Mouse (Mus musculus) macrophage (primary cell): ENCODE data around the gene Klf4. TPM values are rescaled to one million over a fixed set of nuclear protein-coding genes. Genes with fewer than 3 reads are reported as not detected.

Experiments used
- H3K27ac ChIP-seq: fragments of 350-480 bp; formaldehyde crosslinking; 2 replicates; pipeline ENCODE4 v1.9.0; 2021
- H3K36me3 ChIP-seq: fragments of 350-480 bp; formaldehyde crosslinking; 2 replicates; pipeline ENCODE4 v1.9.0; 2021; ENCODE audit errors: inconsistent target
- H3K4me3 ChIP-seq: fragments of 350-480 bp; formaldehyde crosslinking; 2 replicates; pipeline ENCODE4 v1.9.0; 2021; ENCODE audit errors: inconsistent target
- H3K79me2 ChIP-seq: fragments of 350-480 bp; formaldehyde crosslinking; 2 replicates; pipeline ENCODE4 v1.9.0; 2021; ENCODE audit errors: inconsistent target
- WGBS: methylation state at CpG from one replicate; pipeline ENCODE4 v1.1.7; 2026; ENCODE audit warnings: inconsistent platforms; ENCODE audit not compliant: missing documents; 5-methylcytosine and 5-hydroxymethylcytosine counted together
- polyA plus RNA-seq: library from polyadenylated mRNA; stranded (reverse); fragments of 250-400 nt; gene quantifications from 3 replicates; pipeline ENCODE4 v1.2.4, GENCODE M21; 2018; ENCODE audit warnings: inconsistent platforms
- total RNA-seq, 78 experiments: library from RNA; depleted of rRNA; stranded (reverse); fragments of 250-400 nt; gene quantifications; 1 replicate in 9 of 78; 2 replicates in 24 of 78; 3 replicates in 43 of 78; 4 replicates in 2 of 78; pipeline ENCODE4 v1.2.4; 2018; ENCODE audit warnings: inconsistent platforms in 56 of 78

The Klf4 gene
- total RNA-seq (2018; cell fraction: chromatin; rRNA removed) = 1 to 10 TPM in 18 of 26 experiments, under 1 TPM in 8; 0.33 to 6.5 (median 1.2) TPM
- total RNA-seq (2018; cell fraction: cytosol; rRNA removed) = 1 to 10 TPM; 1.3 to 6.0 (median 3.2) TPM
- total RNA-seq (2018; cell fraction: nucleus; rRNA removed) = 1 to 10 TPM in 25 of 26 experiments, under 1 TPM in 1; 0.86 to 8.3 (median 2.0) TPM
- polyA plus RNA-seq = 1.0 to 2.0 TPM (median 1.3 TPM) in 3 replicates

DNA sequence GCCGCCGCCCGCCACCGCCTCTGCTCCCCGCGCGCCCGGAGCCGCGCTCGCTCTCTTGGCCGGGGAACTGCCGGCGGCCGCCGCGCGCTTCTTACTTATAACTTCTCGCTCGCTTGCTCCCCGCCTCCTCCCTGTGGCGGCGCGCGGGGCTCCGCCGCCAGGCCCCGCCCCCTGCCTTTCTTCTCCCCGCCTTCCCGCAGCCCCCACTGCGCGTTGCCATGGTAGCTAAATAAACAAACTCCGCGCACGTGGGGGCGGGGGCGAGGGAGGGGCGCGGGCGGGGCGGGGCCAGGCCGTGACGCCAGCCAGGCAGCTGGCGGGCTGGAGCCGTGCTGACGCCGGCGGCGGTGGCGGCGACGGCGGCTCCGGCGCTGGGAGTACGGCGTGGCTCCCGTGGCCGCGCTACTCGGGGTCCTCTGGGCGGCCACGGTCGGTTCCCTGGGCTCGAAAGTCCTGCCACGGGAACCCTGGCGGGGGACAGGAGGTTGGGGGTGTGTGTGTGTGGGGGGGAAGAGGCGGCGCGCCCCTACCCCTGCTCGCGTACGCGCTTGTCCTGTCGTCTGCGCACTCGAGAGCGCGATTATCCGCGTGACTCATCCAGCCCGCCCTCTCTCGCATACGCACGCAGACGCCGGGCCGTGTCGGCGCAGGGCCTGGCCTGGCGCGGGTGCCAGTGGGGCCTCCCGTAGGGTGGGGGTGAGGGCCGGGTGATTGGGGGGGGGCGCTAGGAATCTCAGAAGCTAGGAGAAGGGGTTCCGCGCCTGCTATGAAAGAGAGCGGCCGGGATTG, at the start of gene Klf4:
Klf4 (minus strand) TSS at position 60 of the 789 bp plus-strand sequence.
- Histone ChIP-seq H3K4me3 (peak within 1 kb of the TSS; percentile 66), H3K27ac (peak within 1 kb of the TSS; percentile 71), H3K36me3 (no peaks in the 10 kb centered on the region), H3K79me2 (no peaks in the 10 kb centered on the region)
- 1% methylated on average over 54 of the region's 99 CpGs for WGBS

GRCm38 (mm10) chr4:55571432-55571831, 39.2 kb upstream of the Klf4 start:
- Histone ChIP-seq H3K4me3 (no peak overlapping the region), H3K79me2 (no peaks in the 10 kb centered on the region), H3K36me3 (no peaks in the 10 kb centered on the region), H3K27ac (no peak overlapping the region)
- 100% methylated on average over 2 of the region's 2 CpGs for WGBS

DNA sequence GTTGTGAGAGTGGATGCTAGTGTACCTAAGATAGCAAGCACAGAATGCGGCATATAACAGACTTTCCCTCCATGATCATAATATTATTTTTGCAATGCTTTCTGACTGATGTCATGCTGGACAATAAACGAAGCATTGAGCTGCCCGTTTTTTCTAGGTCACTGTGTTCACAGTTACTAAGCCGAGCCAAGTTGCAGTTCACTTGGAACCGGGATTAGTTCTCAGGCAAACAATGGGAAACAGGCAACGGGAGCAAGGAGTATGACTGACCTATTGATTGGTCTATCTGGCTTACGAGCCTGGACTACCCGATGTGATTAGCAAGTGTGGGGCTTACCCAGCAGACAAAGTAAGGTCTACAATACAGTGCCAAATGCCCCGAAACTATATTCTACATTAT, 35.7 kb upstream of the Klf4 start:
- H3K36me3 ChIP-seq = no peaks in the 10 kb centered on the region
- WGBS = 97% methylated on average over 9 of the region's 9 CpGs
- no peak overlapping the region for H3K27ac ChIP-seq
- H3K4me3 ChIP-seq = no peak overlapping the region
- no peaks in the 10 kb centered on the region for H3K79me2 ChIP-seq

DNA sequence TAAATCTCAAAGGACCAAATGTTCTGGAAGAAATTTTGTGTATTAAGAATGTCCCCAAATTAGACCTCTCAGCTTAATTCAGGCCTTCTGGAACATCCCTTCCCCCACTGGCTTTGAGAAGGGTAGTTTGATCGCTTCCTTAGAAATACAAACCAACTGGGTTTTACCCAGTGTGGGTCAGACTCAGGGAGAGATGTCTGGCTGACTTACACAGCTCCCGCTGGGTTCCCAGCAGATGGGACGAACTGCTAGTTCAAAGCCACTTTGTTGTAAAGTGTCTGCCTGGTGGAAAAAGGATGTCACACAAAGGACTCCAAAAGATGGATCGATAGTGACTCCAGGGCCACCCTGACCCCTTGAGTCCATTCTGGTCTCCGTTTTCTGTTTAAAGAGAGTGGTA, 35.3 kb upstream of the Klf4 start:
- no peak overlapping the region for H3K4me3 ChIP-seq
- H3K27ac ChIP-seq = no peak overlapping the region
- no peaks in the 10 kb centered on the region for H3K79me2 ChIP-seq
- WGBS = 96% methylated on average over 5 of the region's 5 CpGs
- no peaks in the 10 kb centered on the region for H3K36me3 ChIP-seq

GRCm38 (mm10) chr4:55564317-55564716, 32.1 kb upstream of the Klf4 start:
- no peak overlapping the region for H3K27ac ChIP-seq
- 88% methylated on average over 2 of the region's 2 CpGs for WGBS
- H3K36me3 ChIP-seq = no peaks in the 10 kb centered on the region
- no peaks in the 10 kb centered on the region for H3K79me2 ChIP-seq
- no peak overlapping the region for H3K4me3 ChIP-seq

DNA sequence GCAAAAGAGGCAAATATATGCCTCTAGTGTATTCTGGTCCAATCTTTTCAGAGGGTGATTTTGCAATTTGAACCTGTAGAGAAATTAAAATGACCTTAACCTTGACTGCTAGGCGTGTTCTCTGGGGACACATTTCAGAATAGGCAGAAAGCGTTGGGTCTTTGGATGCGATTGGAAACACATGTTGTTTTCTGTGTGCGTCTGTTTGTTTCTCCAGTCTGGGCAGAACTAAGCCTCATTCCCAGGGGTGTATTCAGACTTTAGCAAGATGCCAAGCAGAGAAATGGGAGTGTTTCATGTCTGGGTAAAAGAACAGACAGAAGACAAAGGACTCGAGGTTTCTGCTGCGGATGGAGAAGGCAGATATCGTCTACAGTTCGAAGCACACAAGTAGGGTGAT, 30.8 kb upstream of the Klf4 start:
- WGBS = 89% methylated on average over 8 of the region's 8 CpGs
- Histone ChIP-seq H3K79me2 (no peaks in the 10 kb centered on the region), H3K4me3 (no peak overlapping the region), H3K27ac (no peak overlapping the region), H3K36me3 (no peaks in the 10 kb centered on the region)

DNA sequence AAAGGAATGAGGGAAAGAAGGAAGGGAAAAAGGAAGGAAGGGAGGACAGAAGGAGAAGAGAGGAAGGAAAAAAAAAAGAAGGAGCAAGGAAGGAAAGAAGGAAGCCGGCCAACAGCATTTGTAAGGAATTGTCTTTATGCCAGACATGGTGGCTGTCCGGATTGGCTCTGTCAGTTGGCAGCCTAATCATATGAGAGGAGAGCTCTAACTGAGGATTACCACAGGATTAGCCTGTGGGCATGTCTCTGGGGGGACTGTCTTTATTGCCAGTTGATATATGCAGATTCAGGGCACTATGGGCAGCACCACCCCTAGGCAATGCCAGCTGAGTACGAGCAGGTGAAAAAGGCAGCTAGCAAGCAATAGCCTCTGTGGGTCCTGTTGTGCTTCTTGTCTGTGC, 29.8 kb upstream of the Klf4 start:
- H3K36me3 ChIP-seq = no peaks in the 10 kb centered on the region
- WGBS = 86% methylated on average over 3 of the region's 3 CpGs
- H3K4me3 ChIP-seq = no peak overlapping the region
- no peak overlapping the region for H3K27ac ChIP-seq
- H3K79me2 ChIP-seq = no peaks in the 10 kb centered on the region

GRCm38 (mm10) chr4:55546869-55547268, 14.6 kb upstream of the Klf4 start:
- 95% methylated on average over 12 of the region's 12 CpGs for WGBS

DNA sequence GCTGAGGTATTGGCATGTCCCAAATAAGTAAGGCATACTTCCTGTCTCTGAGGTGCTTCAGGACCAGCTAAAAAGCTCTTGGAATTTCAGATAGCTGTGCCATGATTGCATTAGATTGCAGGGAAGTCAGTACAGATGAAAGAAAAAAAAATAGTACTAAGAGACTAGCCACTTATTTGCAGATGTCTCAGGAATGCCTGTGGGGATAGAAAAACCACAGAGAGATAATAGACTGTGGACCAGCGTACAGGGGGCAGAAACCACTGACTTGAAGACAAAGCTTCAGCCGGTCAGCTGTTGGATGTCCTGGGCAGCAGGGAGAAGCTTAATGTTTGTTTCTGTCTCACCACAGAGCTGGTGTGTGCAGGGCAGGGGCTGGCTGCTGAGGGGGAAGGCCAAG, 10.5 kb upstream of the Klf4 start:
- no peak overlapping the region for H3K27ac ChIP-seq
- no peak overlapping the region for H3K4me3 ChIP-seq
- H3K79me2 ChIP-seq = no peaks in the 10 kb centered on the region
- H3K36me3 ChIP-seq = no peaks in the 10 kb centered on the region
- WGBS = 69% methylated on average over 2 of the region's 2 CpGs

More at GRCm38 (mm10) chr4:55546869-55547268, 14.6 kb upstream of the Klf4 start:
- H3K36me3 ChIP-seq = no peaks in the 10 kb centered on the region
- H3K27ac ChIP-seq = no peak overlapping the region
- no peak overlapping the region for H3K4me3 ChIP-seq
- H3K79me2 ChIP-seq = no peaks in the 10 kb centered on the region

DNA sequence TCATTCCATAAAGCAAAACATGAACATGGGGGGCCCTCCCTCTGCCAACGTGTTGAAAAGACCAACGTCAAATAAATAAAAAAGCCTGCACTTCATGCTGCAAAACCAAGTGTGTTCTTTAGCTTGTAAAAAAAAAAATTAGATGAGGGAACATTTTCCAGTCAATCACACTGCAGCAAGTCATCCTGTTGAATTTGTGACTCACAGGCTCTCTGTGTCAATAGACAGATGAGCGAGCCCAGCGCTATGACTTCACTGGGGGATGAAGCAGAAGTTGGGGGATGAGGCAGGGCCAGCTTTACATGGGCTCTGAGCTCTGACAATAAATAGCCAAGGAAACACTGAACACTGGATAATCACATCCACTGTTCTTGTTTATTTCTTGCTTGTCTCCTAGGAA, 9.4 kb upstream of the Klf4 start:
- Histone ChIP-seq H3K27ac (no peak overlapping the region), H3K36me3 (no peaks in the 10 kb centered on the region), H3K79me2 (no peaks in the 10 kb centered on the region), H3K4me3 (no peak overlapping the region)
- WGBS = 61% methylated on average over 4 of the region's 4 CpGs

DNA sequence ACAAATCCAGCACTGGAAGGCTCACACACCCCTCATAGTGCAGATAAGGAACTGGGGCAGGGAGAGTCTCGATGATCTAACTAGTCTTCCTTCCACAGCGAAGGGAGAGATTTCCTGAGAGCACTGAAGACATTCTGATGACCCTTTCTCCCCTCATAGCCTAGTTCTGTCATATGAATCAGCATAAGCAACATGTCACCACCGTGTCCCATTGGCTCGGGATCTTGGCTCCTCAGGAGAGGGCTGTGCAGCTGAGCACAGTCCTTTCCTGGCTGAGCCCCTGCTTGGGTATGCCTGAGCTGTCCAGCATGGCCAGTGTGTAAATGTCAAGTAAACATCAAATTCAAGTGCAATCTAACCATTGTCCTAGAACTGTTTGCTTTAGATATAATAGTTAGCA, 9.0 kb upstream of the Klf4 start:
- H3K4me3 ChIP-seq = no peak overlapping the region
- no peaks in the 10 kb centered on the region for H3K79me2 ChIP-seq
- H3K27ac ChIP-seq = no peak overlapping the region
- 75% methylated on average over 4 of the region's 4 CpGs for WGBS
- no peaks in the 10 kb centered on the region for H3K36me3 ChIP-seq

GRCm38 (mm10) chr4:55535012-55535411, 2.7 kb upstream of the Klf4 start:
- Histone ChIP-seq H3K27ac (no peak overlapping the region), H3K4me3 (no peak overlapping the region), H3K36me3 (no peaks in the 10 kb centered on the region), H3K79me2 (no peaks in the 10 kb centered on the region)

GRCm38 (mm10) chr4:55534510-55534909, 2.2 kb upstream of the Klf4 start:
- Histone ChIP-seq H3K79me2 (no peaks in the 10 kb centered on the region), H3K4me3 (no peak overlapping the region)
- WGBS = 29% methylated on average over 4 of the region's 4 CpGs

DNA sequence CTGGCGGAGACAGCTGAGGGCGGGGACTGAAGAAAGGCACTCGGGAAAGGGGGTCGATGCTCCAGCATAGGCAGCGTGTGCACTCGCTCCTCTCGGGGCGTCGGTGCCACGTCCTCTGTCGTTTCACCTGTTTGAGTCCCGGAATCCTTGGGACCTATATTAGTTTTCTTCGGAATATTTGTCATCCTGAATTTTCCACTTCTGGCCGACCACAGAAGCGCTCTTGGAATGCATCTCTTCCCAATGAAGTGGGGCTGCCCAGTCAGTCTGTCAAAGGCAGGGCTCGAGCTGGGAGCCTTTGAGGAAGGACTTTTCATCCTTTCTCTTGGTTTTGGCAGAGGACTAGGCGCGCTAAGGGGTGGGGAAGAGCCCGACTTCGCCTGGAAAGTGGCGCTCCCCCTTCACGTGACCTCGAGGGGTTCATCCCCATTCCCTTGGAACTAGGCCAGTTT, 1.6 kb upstream of the Klf4 start:
- Histone ChIP-seq H3K79me2 (no peaks in the 10 kb centered on the region), H3K4me3 (peak overlapping the region; percentile 66), H3K36me3 (no peaks in the 10 kb centered on the region), H3K27ac (peak overlapping the region; percentile 71; the same call in 1 of the 2 replicates)
- WGBS = 35% methylated on average over 23 of the region's 23 CpGs

More at GRCm38 (mm10) chr4:55534510-55534909, 2.2 kb upstream of the Klf4 start:
- no peak overlapping the region for H3K27ac ChIP-seq
- H3K36me3 ChIP-seq = no peaks in the 10 kb centered on the region

- Histone ChIP-seq H3K4me3 (peak overlapping the region; percentile 66), H3K36me3 (no peaks in the 10 kb centered on the region), H3K79me2 (no peaks in the 10 kb centered on the region), H3K27ac (peak overlapping the region; percentile 71)
- 3% methylated on average over 20 of the region's 21 CpGs for WGBS
These were observed 1.0 kb upstream of the Klf4 start for GRCm38 (mm10) chr4:55533196-55533802.
